Mouse (Mus musculus) erythroblast, embryonic 14.5 days (primary cell): ENCODE results near the gene Ywhag.

Source experiments
- GATA1 ChIP-seq: IDR thresholded peaks from 2 replicates; pipeline ENCODE4 v1.6.1; 2012; ENCODE audit warnings: low read length, inconsistent platforms, mixed read lengths
- TAL1 ChIP-seq: IDR thresholded peaks from 3 replicates; pipeline ENCODE4 v1.6.1; 2012; ENCODE audit warnings: low read length, inconsistent platforms, mixed read lengths

DNA sequence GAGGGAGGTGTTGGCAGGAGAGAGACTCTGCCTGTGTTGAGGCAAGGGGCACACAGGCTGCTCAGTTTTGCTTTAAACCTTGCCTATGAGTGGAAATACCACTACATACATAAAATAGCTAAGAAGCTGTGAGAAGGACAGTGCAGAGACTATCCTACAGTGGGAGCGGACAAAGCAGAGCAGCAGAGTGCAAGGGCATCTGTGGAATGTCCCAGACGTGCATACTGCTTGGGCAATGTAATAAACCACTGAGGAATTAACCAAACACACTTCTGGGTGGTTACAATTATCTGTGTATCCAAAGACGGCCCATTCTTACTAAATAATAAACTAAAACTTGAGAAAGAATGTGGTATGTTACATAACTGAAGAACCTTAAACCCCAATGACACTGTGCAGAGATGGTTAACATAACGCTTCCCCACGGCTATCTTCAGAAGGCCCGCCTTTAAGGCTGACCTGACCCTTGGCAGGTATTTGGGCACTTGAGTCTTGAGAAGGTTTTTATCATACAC is 18.3 kb downstream of the Ywhag start:
- TF ChIP-seq GATA1 (no peak), TAL1 (no peak)
